Mouse (Mus musculus) ES-Bruce4 (cell line): ENCODE data around the gene Plekha1.
A peak's percentile ranks its signal among the peaks of the same experiment; 100 is the strongest.

Experiments
- CTCF ChIP-seq: IDR thresholded peaks from one replicate; pipeline ENCODE4 v1.8.1; 2011; ENCODE audit warnings: low read depth, low read length
- EP300 ChIP-seq: IDR thresholded peaks from 2 replicates; pipeline ENCODE4 v1.6.1; 2011; ENCODE audit warnings: low read depth, low read length; ENCODE audit not compliant: insufficient read depth

- TF ChIP-seq EP300 (0 out of 2 replicates have a peak, but pooled peaks have one; percentile 57), CTCF (no peak)
These were observed 83.8 kb downstream of the Plekha1 start for GRCm38 (mm10) chr7:130949331-130949751.
